Mouse (Mus musculus) kidney, embryonic 15.5 days (tissue): ENCODE results near the gene Akt1. TPM values are rescaled to one million over a fixed set of nuclear protein-coding genes. Genes with fewer than 3 reads are reported as not detected.

ENCODE experiments used
- ATAC-seq: fragments of 200-750 bp; cut with Nextera tagmentation; replicated peaks from 2 replicates; pipeline ENCODE4 v1.8.0; 2017; ENCODE audit warnings: moderate TSS enrichment; ENCODE audit not compliant: low FRiP score
- H3K27ac ChIP-seq: fragments of 300-500 bp; sonication (generic); 2 replicates; pipeline ENCODE4 v1.5.1; 2015; ENCODE audit warnings: mild to moderate bottlenecking, inconsistent platforms
- H3K27me3 ChIP-seq: fragments of 300-500 bp; sonication (generic); 2 replicates; pipeline ENCODE4 v1.6.1; 2015; ENCODE audit warnings: inconsistent platforms
- H3K36me3 ChIP-seq: fragments of 300-500 bp; sonication (generic); 2 replicates; pipeline ENCODE4 v1.6.1; 2015; ENCODE audit warnings: inconsistent platforms
- H3K4me1 ChIP-seq: fragments of 300-500 bp; sonication (generic); 2 replicates; pipeline ENCODE4 v1.6.1; 2015; ENCODE audit warnings: inconsistent platforms
- H3K4me2 ChIP-seq: fragments of 300-500 bp; sonication (generic); 2 replicates; pipeline ENCODE4 v1.6.1; 2015; ENCODE audit warnings: moderate library complexity, mild to moderate bottlenecking, inconsistent platforms
- H3K4me3 ChIP-seq: fragments of 300-500 bp; sonication (generic); replicated peaks from 2 replicates; pipeline ENCODE4 v1.5.1; 2015; ENCODE audit warnings: mild to moderate bottlenecking, inconsistent platforms
- H3K9ac ChIP-seq: fragments of 300-500 bp; sonication (generic); 2 replicates; pipeline ENCODE4 v1.6.1; 2015; ENCODE audit warnings: mild to moderate bottlenecking, inconsistent platforms
- H3K9me3 ChIP-seq: fragments of 300-500 bp; sonication (generic); replicated peaks from 2 replicates; pipeline ENCODE4 v1.6.1; 2016; ENCODE audit warnings: inconsistent platforms
- WGBS: fragments of 180-500 bp; shearing (Covaris S2); methylation state at CpG from one replicate; pipeline ENCODE4 v1.1.7; 2015; ENCODE audit warnings: mixed read lengths; 5-methylcytosine and 5-hydroxymethylcytosine counted together
- polyA plus RNA-seq: library from polyadenylated mRNA; unstranded; fragments of >200 nt; fragmentation: Nextera tagmentation; extraction: Ambion mirVana; gene quantifications from 2 replicates; pipeline ENCODE4 v1.2.1, GENCODE M21; 2015

Gene Akt1
- 53.7 and 56.7 TPM in 2 replicates for polyA plus RNA-seq

GRCm38 (mm10) chr12:112674132-112675011 is at the start of gene Akt1:
Gene Akt1 (minus strand): TSS chr12:112674884.
- Histone ChIP-seq H3K36me3 (peaks cover 18% of the 10 kb centered on the region), H3K4me3 (peak within 1 kb of the TSS; percentile 98), H3K4me1 (peaks cover 80% of the 10 kb centered on the region), H3K9ac (peak within 1 kb of the TSS; percentile 99), H3K4me2 (peak within 1 kb of the TSS; percentile 89), H3K27ac (peak within 1 kb of the TSS; percentile 98), H3K9me3 (no peaks in the 10 kb centered on the region), H3K27me3 (peaks cover 7% of the 10 kb centered on the region)
- peak; percentile 31 for ATAC-seq
- WGBS: under 1% methylated on average over 46 of the region's 70 CpGs

- Histone ChIP-seq H3K27ac (no peak overlapping the region), H3K4me2 (no peak overlapping the region), H3K36me3 (peaks cover 10% of the 10 kb centered on the region; the same call in 1 of the 2 replicates), H3K4me3 (no peak overlapping the region), H3K27me3 (peaks cover 12% of the 10 kb centered on the region), H3K4me1 (peaks cover 46% of the 10 kb centered on the region), H3K9ac (no peak overlapping the region), H3K9me3 (no peaks in the 10 kb centered on the region)
- WGBS: 80% methylated on average over 11 of the region's 11 CpGs
- no peak for ATAC-seq
These were observed 49.6 kb upstream of the Akt1 start for GRCm38 (mm10) chr12:112724077-112724805.

DNA sequence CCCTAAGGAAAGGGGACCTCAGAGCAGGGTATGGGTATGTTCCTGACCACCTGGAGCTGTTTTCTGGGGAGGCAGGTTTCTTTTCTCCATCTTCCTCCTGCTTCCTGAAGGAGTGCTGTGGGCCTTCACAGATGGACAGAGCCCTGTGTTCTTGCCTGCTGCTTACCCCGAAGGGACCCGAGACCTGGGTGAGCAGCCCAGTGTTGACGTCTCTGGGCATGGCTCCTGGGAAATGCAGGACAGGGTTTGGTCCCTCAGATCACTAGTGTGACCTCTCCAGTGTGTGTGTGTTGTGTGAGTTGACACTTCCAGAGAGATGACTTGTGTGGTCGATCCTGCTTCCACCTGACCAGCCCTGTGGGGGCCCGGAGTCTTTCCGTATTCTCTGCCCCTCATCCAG is 48.8 kb upstream of the Akt1 start:
- Histone ChIP-seq H3K9me3 (no peaks in the 10 kb centered on the region), H3K4me3 (peak overlapping the region; percentile 69), H3K4me1 (peaks cover 53% of the 10 kb centered on the region), H3K9ac (no peak overlapping the region; the same call in 1 of the 2 replicates), H3K36me3 (peaks cover 10% of the 10 kb centered on the region; the same call in 1 of the 2 replicates), H3K27me3 (peaks cover 12% of the 10 kb centered on the region), H3K4me2 (peak overlapping the region; percentile 89), H3K27ac (no peak overlapping the region; the same call in 1 of the 2 replicates)
- 85% methylated on average over 6 of the region's 6 CpGs for WGBS
- ATAC-seq: no peak

- Histone ChIP-seq H3K4me3 (peak overlapping the region; percentile 69), H3K4me2 (peak overlapping the region; percentile 89), H3K9ac (peak overlapping the region; percentile 68), H3K36me3 (peaks cover 10% of the 10 kb centered on the region; the same call in 1 of the 2 replicates), H3K4me1 (peaks cover 53% of the 10 kb centered on the region), H3K27ac (peak overlapping the region; percentile 97), H3K27me3 (peaks cover 12% of the 10 kb centered on the region), H3K9me3 (no peaks in the 10 kb centered on the region)
- ATAC-seq: peak; percentile 2; the same call in 1 of the 2 replicates
- WGBS: 14% methylated on average over 5 of the region's 5 CpGs
These were observed 48.3 kb upstream of the Akt1 start for GRCm38 (mm10) chr12:112723028-112723330.

DNA sequence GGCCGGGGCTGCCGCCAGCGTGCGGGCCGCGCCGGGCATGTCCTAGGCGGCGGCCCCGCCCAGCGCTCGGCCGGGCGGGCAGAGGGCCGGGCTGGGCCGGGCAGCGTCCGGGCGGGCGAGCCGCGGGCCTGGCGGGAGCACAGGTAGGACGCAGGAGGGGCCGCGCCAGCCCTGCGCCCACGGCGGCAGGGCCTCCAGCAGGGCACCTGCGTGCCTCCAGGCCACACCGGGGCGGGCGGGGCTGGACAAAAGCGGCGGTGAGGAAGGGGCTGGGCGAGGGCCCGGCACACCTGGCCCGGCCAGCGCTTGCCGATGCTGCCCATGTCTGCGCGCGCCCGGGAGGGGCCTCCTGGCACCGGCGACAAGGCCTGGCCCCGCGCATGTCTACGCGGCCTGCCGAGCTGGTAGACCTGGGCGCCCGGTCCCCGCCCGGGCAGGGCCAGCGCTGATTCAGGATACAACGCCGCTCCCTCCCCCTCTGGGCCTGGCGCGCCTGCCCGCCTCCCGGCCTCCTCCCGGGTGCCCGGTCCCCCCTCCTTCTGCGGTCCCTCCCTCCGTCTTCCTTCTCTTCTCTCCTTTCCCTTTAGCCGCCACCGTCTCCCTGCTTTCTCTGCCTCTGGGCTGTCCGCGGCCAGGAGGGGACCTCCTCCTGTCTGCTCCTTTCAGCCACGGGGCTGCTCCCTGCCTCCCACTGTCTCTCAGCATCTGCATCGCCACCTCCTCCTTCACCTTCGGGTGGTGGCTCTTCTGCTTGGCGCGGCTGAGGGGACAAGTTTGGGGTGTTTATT is 47.8 kb upstream of the Akt1 start:
- Histone ChIP-seq H3K27me3 (peaks cover 12% of the 10 kb centered on the region), H3K36me3 (peaks cover 10% of the 10 kb centered on the region; the same call in 1 of the 2 replicates), H3K9ac (peak overlapping the region; percentile 68), H3K4me2 (peak overlapping the region; percentile 89), H3K9me3 (no peaks in the 10 kb centered on the region), H3K27ac (peak overlapping the region; percentile 97), H3K4me3 (peak overlapping the region; percentile 69), H3K4me1 (peaks cover 53% of the 10 kb centered on the region)
- WGBS: under 1% methylated on average over 68 of the region's 75 CpGs
- peak; percentile 63 for ATAC-seq

- H3K4me3 ChIP-seq: peak overlapping the region; percentile 69
- peaks cover 53% of the 10 kb centered on the region for H3K4me1 ChIP-seq
- peak overlapping the region; percentile 89 for H3K4me2 ChIP-seq
- peaks cover 12% of the 10 kb centered on the region for H3K27me3 ChIP-seq
- H3K9me3 ChIP-seq: no peaks in the 10 kb centered on the region
- peak overlapping the region; percentile 97 for H3K27ac ChIP-seq
- 2% methylated on average over 69 of the region's 69 CpGs for WGBS
- H3K36me3 ChIP-seq: peaks cover 10% of the 10 kb centered on the region; the same call in 1 of the 2 replicates
- H3K9ac ChIP-seq: peak overlapping the region; percentile 68
- ATAC-seq: peak; percentile 77
These were observed 46.9 kb upstream of the Akt1 start for GRCm38 (mm10) chr12:112721424-112722239.

GRCm38 (mm10) chr12:112720890-112721423 is 46.3 kb upstream of the Akt1 start:
- Histone ChIP-seq H3K27me3 (peaks cover 12% of the 10 kb centered on the region), H3K9me3 (no peaks in the 10 kb centered on the region), H3K4me1 (peaks cover 53% of the 10 kb centered on the region), H3K9ac (peak overlapping the region; percentile 68), H3K27ac (peak overlapping the region; percentile 97), H3K36me3 (peaks cover 13% of the 10 kb centered on the region), H3K4me2 (peak overlapping the region; percentile 89), H3K4me3 (peak overlapping the region; percentile 69)
- no peak for ATAC-seq
- WGBS: 42% methylated on average over 12 of the region's 12 CpGs

- H3K4me3 ChIP-seq: peak within 1 kb of the TSS; percentile 69
- H3K4me1 ChIP-seq: peaks cover 53% of the 10 kb centered on the region
- no peaks in the 10 kb centered on the region for H3K9me3 ChIP-seq
- H3K27ac ChIP-seq: peak within 1 kb of the TSS; percentile 97
- ATAC-seq: no peak
- peaks cover 13% of the 10 kb centered on the region for H3K36me3 ChIP-seq
- H3K27me3 ChIP-seq: peaks cover 12% of the 10 kb centered on the region
- H3K9ac ChIP-seq: peak within 1 kb of the TSS; percentile 68
- H3K4me2 ChIP-seq: peak within 1 kb of the TSS; percentile 89
- 45% methylated on average over 6 of the region's 6 CpGs for WGBS
These were observed 45.5 kb upstream of the Akt1 start, which contains the start of gene Cep170b for GRCm38 (mm10) chr12:112720216-112720615. Gene Cep170b (plus strand): TSS chr12:112720455.

DNA sequence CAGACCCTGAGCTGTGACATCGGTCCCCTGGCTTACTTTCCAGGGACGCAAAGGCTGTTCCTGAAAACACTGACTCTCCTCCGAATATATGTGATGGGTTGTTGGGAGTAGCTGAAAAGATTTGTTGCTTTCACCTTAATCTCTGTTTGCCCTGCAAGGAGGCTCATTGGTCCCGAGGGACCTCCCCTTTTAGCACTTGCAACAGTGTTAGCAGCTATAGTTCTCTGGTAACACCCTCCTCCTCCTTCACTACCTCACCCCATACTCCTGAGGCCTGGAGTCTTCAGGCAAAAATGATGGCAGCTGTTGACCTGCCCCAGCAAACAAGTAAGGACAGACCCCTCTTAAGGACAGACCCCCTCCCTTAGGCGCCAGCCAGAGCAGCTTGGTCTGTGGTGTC is 44.3 kb upstream of the Akt1 start:
- H3K27me3 ChIP-seq: peaks cover 12% of the 10 kb centered on the region
- no peak overlapping the region for H3K4me2 ChIP-seq
- H3K9me3 ChIP-seq: no peaks in the 10 kb centered on the region
- H3K4me3 ChIP-seq: no peak overlapping the region
- H3K27ac ChIP-seq: no peak overlapping the region
- peaks cover 52% of the 10 kb centered on the region for H3K4me1 ChIP-seq
- peaks cover 6% of the 10 kb centered on the region; the same call in 1 of the 2 replicates for H3K36me3 ChIP-seq
- no peak for ATAC-seq
- 36% methylated on average over 5 of the region's 5 CpGs for WGBS
- no peak overlapping the region for H3K9ac ChIP-seq

GRCm38 (mm10) chr12:112717140-112717539 is 42.5 kb upstream of the Akt1 start:
- WGBS: 34% methylated on average over 7 of the region's 7 CpGs
- Histone ChIP-seq H3K9ac (no peak overlapping the region), H3K4me1 (peaks cover 40% of the 10 kb centered on the region), H3K9me3 (no peaks in the 10 kb centered on the region), H3K27me3 (peaks cover 6% of the 10 kb centered on the region), H3K4me2 (no peak overlapping the region), H3K4me3 (no peak overlapping the region), H3K36me3 (peaks cover 6% of the 10 kb centered on the region; the same call in 1 of the 2 replicates), H3K27ac (no peak overlapping the region)
- no peak for ATAC-seq
